Comparison of ENCODE assay signal across 13 mouse cellular contexts in genomic region chr16:13541121-13541747, GRCm38 (mm10).
"Had no signal": no experiment of that assay in that cellular context is flagged by ENCODE, and none has a peak within 500 bp of the region (broad histone marks: within the 10 kb centered on the region; RNA-seq: fewer than 3 reads in every experiment).

No protein-coding gene starts in this region.

- H3K27ac ChIP-seq: limb, embryonic 12.5 days; liver, embryonic 15.5 days; macrophage; midbrain, embryonic 15.5 days; neural tube, embryonic 12.5 days had no signal

- H3K36me3 ChIP-seq: midbrain, embryonic 15.5 days had no signal

- DNase-seq: kidney, adult 2 months; kidney, postnatal 36 days; layer of hippocampus, adult 9-11 months; layer of hippocampus, postnatal 36 days; lung, adult 2 months; thymus, postnatal 36 days had no signal

- H3K9ac ChIP-seq: limb, embryonic 12.5 days; liver, embryonic 15.5 days; midbrain, embryonic 15.5 days; neural tube, embryonic 12.5 days had no signal

- H3K4me2 ChIP-seq: limb, embryonic 12.5 days; liver, embryonic 15.5 days; midbrain, embryonic 11.5 days; midbrain, embryonic 15.5 days; neural tube, embryonic 12.5 days had no signal

- H3K27me3 ChIP-seq: limb, embryonic 12.5 days; liver, embryonic 15.5 days; megakaryocyte, embryonic 14.5 days; midbrain, embryonic 15.5 days; neural tube, embryonic 12.5 days had no signal

- H3K4me1 ChIP-seq: limb, embryonic 12.5 days; liver, embryonic 15.5 days; midbrain, embryonic 15.5 days had no signal

- H3K4me3 ChIP-seq: limb, embryonic 12.5 days; liver, embryonic 15.5 days; megakaryocyte, embryonic 14.5 days; midbrain, embryonic 15.5 days; neural tube, embryonic 12.5 days had no signal
